ENCODE assay signal across 25 mouse cellular contexts in the genomic region with DNA sequence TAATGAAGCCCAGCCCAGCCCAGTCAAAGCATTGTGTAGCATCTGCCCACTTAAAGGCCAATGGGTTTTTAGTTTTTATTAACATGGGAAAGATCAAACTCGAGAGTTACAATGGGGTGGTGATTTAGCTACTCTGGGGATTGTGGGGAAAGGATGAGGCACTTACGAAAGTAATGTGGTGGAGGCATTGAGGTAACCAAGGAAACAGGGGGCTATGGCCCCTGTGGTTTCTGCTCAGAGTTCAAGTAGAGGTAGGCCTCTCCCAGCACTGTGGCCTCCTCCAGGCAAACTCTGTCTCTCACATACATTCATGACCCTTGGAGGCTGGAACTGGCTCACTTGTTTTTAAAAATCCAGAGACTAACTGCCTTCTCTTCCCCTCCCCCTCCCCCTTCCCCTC.
DNase-seq lines count a peak whose midpoint lies in the region; ATAC-seq and TF ChIP-seq lines count a peak whose summit lies in the region.
"Had no signal": no experiment of that assay in that cellular context is flagged by ENCODE, and none has a peak within 500 bp of the region (broad histone marks: within the 10 kb centered on the region; RNA-seq: fewer than 3 reads in every experiment).

No protein-coding gene starts in this region.

- 45% methylated on average over 2 of the region's 2 CpGs for WGBS in hindbrain, embryonic 10.5 days
- WGBS in hindbrain, postnatal 0 days: 40% methylated on average over 2 of the region's 2 CpGs
- 34% methylated on average over 2 of the region's 2 CpGs for WGBS in thymus, adult 2 months
- WGBS in liver, postnatal 0 days (ENCODE audit: insufficient replicate concordance): 48% methylated on average over 2 of the region's 2 CpGs

- H3K4me1 ChIP-seq in hindbrain, embryonic 10.5 days (replicated peaks): peaks cover 28% of the 10 kb centered on the region
- H3K4me1 ChIP-seq in hindbrain, postnatal 0 days (ENCODE audit: insufficient read depth, low read length): no peaks in the 10 kb centered on the region
- H3K4me1 ChIP-seq in thymus, adult 2 months (replicated peaks; ENCODE audit: control insufficient read depth, insufficient read depth, low read length): no peaks in the 10 kb centered on the region
- H3K4me1 ChIP-seq in liver, postnatal 0 days (ENCODE audit: insufficient read depth): peaks cover 9% of the 10 kb centered on the region; the same call in 1 of the 2 replicates

- no peak overlapping the region for H3K4me3 ChIP-seq in hindbrain, embryonic 10.5 days
- no peak overlapping the region for H3K4me3 ChIP-seq in hindbrain, postnatal 0 days (ENCODE audit: low read length)
- H3K4me3 ChIP-seq in thymus, adult 2 months (ENCODE audit: control insufficient read depth, insufficient read depth, low read length): no peak overlapping the region
- no peak overlapping the region for H3K4me3 ChIP-seq in liver, postnatal 0 days (ENCODE audit: low read depth, low read length)
- H3K4me3 ChIP-seq: embryonic facial prominence, embryonic 12.5 days; forebrain, embryonic 12.5 days; gastrocnemius, adult 2 months; heart, embryonic 15.5 days; left cerebral cortex, adult 2 months; limb, embryonic 10.5 days; liver, embryonic 15.5 days; midbrain, embryonic 13.5 days had no signal

- no peaks in the 10 kb centered on the region for H3K27me3 ChIP-seq in hindbrain, embryonic 10.5 days (ENCODE audit: insufficient read depth, poor library complexity, severe bottlenecking)
- H3K27me3 ChIP-seq in hindbrain, postnatal 0 days (ENCODE audit: insufficient read depth, low read length): no peaks in the 10 kb centered on the region
- no peaks in the 10 kb centered on the region for H3K27me3 ChIP-seq in thymus, adult 2 months (ENCODE audit: control insufficient read depth, insufficient read depth, low read length)
- H3K27me3 ChIP-seq in liver, postnatal 0 days (ENCODE audit: insufficient read depth, low read length): no peaks in the 10 kb centered on the region
- H3K27me3 ChIP-seq: embryonic facial prominence, embryonic 12.5 days; heart, embryonic 15.5 days; liver, embryonic 15.5 days; midbrain, embryonic 13.5 days had no signal

- no peak for ATAC-seq in hindbrain, postnatal 0 days
- no peak for ATAC-seq in liver, postnatal 0 days
- ATAC-seq: hindbrain, embryonic 16.5 days; intestine, postnatal 0 days; midbrain, embryonic 13.5 days had no signal

- no peaks in the 10 kb centered on the region for H3K9me3 ChIP-seq in hindbrain, embryonic 10.5 days
- no peaks in the 10 kb centered on the region for H3K9me3 ChIP-seq in hindbrain, postnatal 0 days (ENCODE audit: low read length)
- no peaks in the 10 kb centered on the region for H3K9me3 ChIP-seq in liver, postnatal 0 days (ENCODE audit: low read length)
- H3K9me3 ChIP-seq: embryonic facial prominence, embryonic 12.5 days; forebrain, embryonic 12.5 days; heart, embryonic 15.5 days; limb, embryonic 10.5 days; liver, embryonic 15.5 days; midbrain, embryonic 13.5 days had no signal

- no peak for TF ChIP-seq POLR2A in thymus, adult 2 months (IDR thresholded peaks at IDR 0.05; ENCODE audit: control insufficient read depth, extremely low read depth, insufficient read depth, low read length, poor library complexity)

- peak overlapping the region; percentile 35; the same call in 1 of the 2 replicates for H3K27ac ChIP-seq in hindbrain, embryonic 10.5 days
- H3K27ac ChIP-seq in hindbrain, postnatal 0 days: no peak overlapping the region
- H3K27ac ChIP-seq in thymus, adult 2 months (ENCODE audit: control insufficient read depth, insufficient read depth, low read length): no peak overlapping the region
- H3K27ac ChIP-seq in liver, postnatal 0 days (ENCODE audit: low read depth): no peak overlapping the region
- H3K27ac ChIP-seq: embryonic facial prominence, embryonic 12.5 days; forebrain, embryonic 12.5 days; gastrocnemius, adult 2 months; heart, embryonic 15.5 days; left cerebral cortex, adult 2 months; limb, embryonic 10.5 days; liver, embryonic 15.5 days; midbrain, embryonic 13.5 days had no signal

- no peak for DNase-seq in hindbrain, embryonic 10.5 days (ENCODE audit: low spot score)
- DNase-seq in hindbrain, postnatal 0 days (ENCODE audit: low spot score): no peak
- peak; percentile 45 for DNase-seq in thymus, postnatal 0 days (ENCODE audit: low spot score)
- DNase-seq in thymus, adult 2 months: no peak
- DNase-seq in embryo, embryonic 10.5 days (ENCODE audit: low spot score): peak; percentile 45
- no peak for DNase-seq in liver, postnatal 0 days
- DNase-seq in adrenal gland, adult (ENCODE audit: inconsistent age in 2 of 2, low spot score in 1 of 2): no peak
- DNase-seq: adrenal gland, postnatal 36 days; cerebellum, adult 9-10 months; gastrocnemius, adult 2 months; heart, postnatal 36 days; kidney, postnatal 4 days; layer of hippocampus, adult 9-11 months; liver; lung, postnatal 4 days; thymus, adult 18-20 months had no signal

- no peak overlapping the region for H3K9ac ChIP-seq in hindbrain, postnatal 0 days (replicated peaks; ENCODE audit: low read length)
- no peak overlapping the region for H3K9ac ChIP-seq in liver, postnatal 0 days (replicated peaks)
- H3K9ac ChIP-seq: embryonic facial prominence, embryonic 12.5 days; forebrain, embryonic 12.5 days; heart, embryonic 15.5 days; liver, embryonic 15.5 days; midbrain, embryonic 13.5 days had no signal

- TF ChIP-seq EP300 in liver, postnatal 0 days (IDR thresholded peaks at IDR 0.05; ENCODE audit: low read depth): no peak

- H3K36me3 ChIP-seq in hindbrain, embryonic 10.5 days: no peaks in the 10 kb centered on the region
- H3K36me3 ChIP-seq in hindbrain, postnatal 0 days (ENCODE audit: insufficient read depth, low read length): no peaks in the 10 kb centered on the region
- H3K36me3 ChIP-seq in thymus, adult 2 months (ENCODE audit: control insufficient read depth, insufficient read depth, low read length): no peaks in the 10 kb centered on the region
- no peaks in the 10 kb centered on the region for H3K36me3 ChIP-seq in liver, postnatal 0 days (replicated peaks; ENCODE audit: insufficient read depth, low read length)
- H3K36me3 ChIP-seq: embryonic facial prominence, embryonic 12.5 days; forebrain, embryonic 12.5 days; heart, embryonic 15.5 days; limb, embryonic 10.5 days; liver, embryonic 15.5 days; midbrain, embryonic 13.5 days had no signal

- no peak overlapping the region for H3K4me2 ChIP-seq in hindbrain, postnatal 0 days (ENCODE audit: low read depth, low read length)
- H3K4me2 ChIP-seq in liver, postnatal 0 days (ENCODE audit: low read depth, low read length): no peak overlapping the region
- H3K4me2 ChIP-seq: embryonic facial prominence, embryonic 12.5 days; forebrain, embryonic 12.5 days; heart, embryonic 15.5 days; liver, embryonic 15.5 days; midbrain, embryonic 13.5 days had no signal

- TF ChIP-seq CTCF in hindbrain, postnatal 0 days (IDR thresholded peaks at IDR 0.05; ENCODE audit: low read depth): no peak
- no peak for TF ChIP-seq CTCF in thymus, adult 2 months (IDR thresholded peaks at IDR 0.05; ENCODE audit: borderline replicate concordance, control insufficient read depth, extremely low read depth, insufficient read depth, low read length, poor library complexity)
- TF ChIP-seq CTCF in liver, postnatal 0 days (IDR thresholded peaks at IDR 0.05; ENCODE audit: low read depth): no peak

Comparison
In these comparisons a context has a peak if more than half of its experiments do, and no peak if none do; other contexts are left out.
1. DNase-seq: peak in thymus, postnatal 0 days (single experiment) and embryo, embryonic 10.5 days (single experiment); none in hindbrain, embryonic 10.5 days (single experiment), hindbrain, postnatal 0 days (single experiment), thymus, adult 2 months (single experiment), liver, postnatal 0 days (single experiment) and adrenal gland, adult (0 of 2).